Mouse (Mus musculus) spleen, adult 18-20 months (tissue): ENCODE measurements at regions not wholly inside any gene's neighbourhood (a gene's known extent, or its start where the extent isn't known, plus 50 kb on each side); places are given as distances from the start of the nearest gene placed in this dataset.
"Not testable (repeated sequence)": the region's sequence is repeated elsewhere in the genome, so short reads cannot be mapped to it uniquely, and the experiment has no call there.

ENCODE experiments used
- DNase-seq, 2 experiments: peaks; one replicate each; pipeline ENCODE4 v3.0.0; 2022; ENCODE audit warnings: mixed read lengths in 2 of 2

GRCm38 (mm10) chr15:96818435-96818834, 118.9 kb upstream of the Slc38a2 start:
- DNase-seq, result no peak

GRCm38 (mm10) chr15:96817626-96818025, 118.1 kb upstream of the Slc38a2 start:
- no peak for DNase-seq

- no peak for DNase-seq
Measured at GRCm38 (mm10) chr15:96816997-96817570, 117.6 kb upstream of the Slc38a2 start.

- DNase-seq, result no peak
Measured at GRCm38 (mm10) chr15:96813472-96813871, 113.9 kb upstream of the Slc38a2 start.

- DNase-seq, result no peak
Measured at GRCm38 (mm10) chr15:96802729-96803053, 103.2 kb upstream of the Slc38a2 start.

GRCm38 (mm10) chr15:96802034-96802728, 102.7 kb upstream of the Slc38a2 start:
- no peak for DNase-seq

- no peak for DNase-seq
Measured at GRCm38 (mm10) chr15:96799228-96799627, 99.7 kb upstream of the Slc38a2 start.

- DNase-seq, result no peak
Measured at GRCm38 (mm10) chr15:96797615-96798270, 98.2 kb upstream of the Slc38a2 start.

GRCm38 (mm10) chr15:96794177-96794719, 94.7 kb upstream of the Slc38a2 start:
- DNase-seq, result no peak

GRCm38 (mm10) chr15:96793251-96793650, 93.7 kb upstream of the Slc38a2 start:
- no peak for DNase-seq

GRCm38 (mm10) chr15:96791306-96791705, 91.8 kb upstream of the Slc38a2 start:
- DNase-seq, result no peak

- DNase-seq, result not testable (repeated sequence)
Measured at GRCm38 (mm10) chr15:96787921-96788320, 88.4 kb upstream of the Slc38a2 start.

GRCm38 (mm10) chr15:96784578-96784977, 85.0 kb upstream of the Slc38a2 start:
- DNase-seq, result no peak

GRCm38 (mm10) chr15:96781560-96781959, 82.0 kb upstream of the Slc38a2 start:
- no peak for DNase-seq

- no peak for DNase-seq
Measured at GRCm38 (mm10) chr15:96780606-96781005, 81.1 kb upstream of the Slc38a2 start.

GRCm38 (mm10) chr15:96779358-96779757, 79.8 kb upstream of the Slc38a2 start:
- no peak for DNase-seq

- DNase-seq, result peak; percentile 19 to 41
Measured at GRCm38 (mm10) chr15:96778321-96778926, 78.9 kb upstream of the Slc38a2 start.

- DNase-seq, result no peak
Measured at GRCm38 (mm10) chr15:96776476-96777075, 77.0 kb upstream of the Slc38a2 start.

GRCm38 (mm10) chr15:96775129-96775528, 75.6 kb upstream of the Slc38a2 start:
- DNase-seq, result no peak

- no peak for DNase-seq
Measured at GRCm38 (mm10) chr15:96774664-96775063, 75.1 kb upstream of the Slc38a2 start.

- DNase-seq, result no peak
Measured at GRCm38 (mm10) chr15:96773656-96774055, 74.1 kb upstream of the Slc38a2 start.

GRCm38 (mm10) chr15:96772701-96773100, 73.2 kb upstream of the Slc38a2 start:
- DNase-seq, result no peak

GRCm38 (mm10) chr15:96770786-96771185, 71.3 kb upstream of the Slc38a2 start:
- DNase-seq, result no peak
